Mouse (Mus musculus): ENCODE data around the gene Tmem26. TPM values are rescaled to one million over a fixed set of nuclear protein-coding genes. Genes with fewer than 3 reads are reported as not detected.

Gene Tmem26
- total RNA-seq, 2 experiments from 2014 or later: 0.18 to 0.40 TPM

DNA sequence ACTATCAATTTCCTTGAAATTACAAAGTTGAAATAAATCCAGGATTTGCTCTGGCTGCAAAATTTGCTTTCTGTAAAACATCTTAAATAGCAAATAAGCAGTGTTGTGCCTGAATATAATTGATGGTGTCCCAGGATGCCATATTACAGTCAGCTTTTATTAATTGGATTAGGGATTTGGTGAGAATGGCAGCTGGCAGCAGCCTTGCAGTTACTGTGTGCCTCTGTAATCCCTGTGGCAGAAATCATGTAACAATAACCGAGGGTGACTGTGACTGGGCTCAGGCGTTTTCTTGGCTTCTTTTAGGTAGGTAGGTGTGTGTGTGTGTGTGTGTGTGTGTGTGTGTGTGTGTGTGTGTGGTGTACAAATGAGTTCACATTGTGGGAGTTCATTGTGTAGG, 16.8 kb downstream of the Tmem26 start:
- no peak for DNase-seq (ENCODE audit: low spot score in 2 of 2)

DNA sequence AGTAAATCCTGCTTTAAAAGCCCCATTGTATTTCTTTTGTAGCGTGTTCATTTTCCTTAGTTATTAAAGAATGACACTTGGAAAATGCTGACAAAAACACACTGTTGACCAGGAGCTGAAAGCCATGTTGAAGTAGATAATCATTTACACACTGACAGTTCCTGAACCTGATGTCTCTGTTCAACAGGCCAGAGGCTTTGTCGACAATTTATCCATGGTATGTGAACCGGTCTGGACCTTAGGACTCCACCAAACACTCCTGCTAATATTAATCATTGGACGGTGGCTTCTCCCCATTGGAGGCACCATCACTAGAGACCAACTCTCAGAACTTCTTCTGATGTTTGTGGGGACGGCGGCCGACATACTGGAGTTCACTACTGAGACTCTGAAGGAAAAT, 27.5 kb downstream of the Tmem26 start:
- DNase-seq (ENCODE audit: low spot score in 2 of 2): no peak

DNA sequence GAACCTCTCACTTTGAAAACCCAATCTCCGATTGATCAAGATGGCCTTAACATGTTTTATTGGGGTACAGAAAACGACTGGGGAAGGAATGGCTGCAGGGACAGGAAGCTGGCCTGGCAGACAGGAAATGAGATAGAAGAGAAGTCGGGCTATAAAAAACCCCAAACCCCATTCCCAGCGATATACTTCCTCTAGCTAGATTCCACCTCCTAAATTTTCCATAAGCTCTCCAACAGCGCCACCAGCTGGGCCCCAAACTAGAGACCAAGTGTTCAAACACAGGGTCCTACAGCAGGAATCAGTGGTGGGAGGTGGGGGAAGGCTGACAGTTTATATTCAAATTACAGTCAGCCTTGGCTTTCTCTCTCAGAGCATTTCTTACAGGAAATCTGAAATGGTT, 35.8 kb downstream of the Tmem26 start:
- DNase-seq (ENCODE audit: low spot score in 2 of 2): peak in 1 of 2 experiments; percentile 17

DNA sequence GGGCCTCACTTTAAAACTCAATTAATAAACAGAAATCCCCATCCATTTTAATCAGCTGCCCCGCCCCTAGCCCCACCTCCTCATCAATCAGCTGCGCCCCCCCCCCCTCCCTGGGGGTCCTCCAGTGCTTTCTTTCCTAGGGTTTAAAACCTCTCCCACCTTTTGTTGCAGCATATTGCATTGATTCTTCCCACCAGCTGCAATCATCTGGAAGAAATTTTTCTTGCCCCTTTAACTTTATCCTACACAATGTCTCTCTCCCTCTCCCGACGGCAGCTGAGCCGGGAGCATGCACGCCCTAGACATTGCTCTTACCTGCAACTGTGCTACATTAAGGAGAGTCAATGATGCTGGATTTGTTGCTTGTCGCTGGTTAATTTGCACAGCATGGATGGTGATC, 36.3 kb downstream of the Tmem26 start:
- DNase-seq (ENCODE audit: low spot score in 2 of 2): no peak

DNA sequence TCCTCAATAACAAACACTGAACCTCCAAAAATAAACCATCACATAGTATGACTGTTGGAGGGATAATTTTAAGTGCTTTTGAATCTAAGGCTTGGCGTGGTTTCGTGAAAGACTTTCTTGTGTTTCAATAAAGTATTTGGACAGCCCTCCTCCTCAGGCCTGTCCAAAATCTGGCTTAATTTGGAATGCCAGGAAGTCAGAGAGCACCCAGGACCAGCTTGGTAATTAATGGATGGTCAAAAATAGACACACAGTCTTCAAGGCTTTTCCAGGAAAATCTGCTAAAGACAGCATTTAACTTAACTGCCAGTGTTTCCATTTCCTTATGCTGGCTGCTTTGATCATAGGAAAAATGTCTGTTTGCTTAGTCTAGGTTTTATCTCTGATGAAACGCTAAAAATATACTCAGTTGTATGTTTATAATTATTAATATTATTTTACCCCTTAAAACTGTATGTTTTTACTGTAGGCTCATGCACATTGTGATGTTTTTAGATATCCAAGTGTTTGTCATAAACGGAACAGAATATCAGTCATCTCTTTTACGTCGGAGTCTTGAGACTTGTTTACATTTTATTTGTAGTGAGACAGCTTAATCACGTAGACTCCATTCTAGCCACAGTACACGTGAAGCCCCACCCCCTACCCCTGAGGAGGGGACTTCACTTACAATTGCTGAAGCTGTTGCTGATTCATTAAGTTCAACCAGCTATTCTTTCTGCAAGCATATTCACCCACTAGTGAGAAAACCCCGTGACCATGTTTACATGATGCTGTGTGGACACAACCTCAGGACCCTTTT, 57.8 kb downstream of the Tmem26 start:
- no peak for DNase-seq (ENCODE audit: low spot score in 2 of 2)

DNA sequence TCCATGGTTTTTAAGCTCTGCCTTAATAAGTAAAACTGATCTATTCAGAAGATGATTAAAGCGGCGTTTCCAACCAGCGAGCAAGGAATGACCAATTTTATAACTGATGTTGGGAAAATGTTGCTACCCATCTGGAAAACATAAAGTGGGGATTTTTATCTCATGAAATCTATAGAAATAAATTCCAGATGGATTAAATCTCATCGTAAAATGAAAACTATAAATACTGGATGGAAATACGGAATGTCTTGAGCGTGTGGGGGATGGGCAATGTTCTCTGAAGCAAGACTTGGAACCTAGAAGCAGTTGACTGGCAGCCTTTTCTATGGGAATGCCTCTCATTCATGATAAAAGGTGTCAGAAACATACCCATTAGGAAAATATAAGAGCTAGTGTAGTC, 59.3 kb downstream of the Tmem26 start:
- DNase-seq (ENCODE audit: low spot score in 2 of 2): no peak

DNA sequence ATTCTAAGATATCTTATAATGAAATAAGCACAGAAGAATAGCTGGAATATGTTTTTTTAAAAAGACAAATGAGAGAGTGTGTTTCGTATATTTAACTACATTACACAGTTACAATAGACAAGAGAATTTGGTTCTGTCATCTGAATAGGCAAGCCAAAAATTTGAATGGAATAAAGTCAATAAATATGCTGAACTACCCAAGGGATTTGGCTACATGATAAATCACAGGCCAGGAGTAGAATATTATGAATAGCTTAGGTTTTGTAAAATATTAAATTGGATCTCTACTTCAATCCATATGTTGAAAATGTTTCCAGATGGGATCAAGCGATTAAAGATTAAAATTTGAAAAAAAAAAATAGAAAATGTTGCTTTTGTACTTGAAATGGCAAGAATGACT, 60.4 kb downstream of the Tmem26 start:
- no peak for DNase-seq (ENCODE audit: low spot score in 2 of 2)

DNA sequence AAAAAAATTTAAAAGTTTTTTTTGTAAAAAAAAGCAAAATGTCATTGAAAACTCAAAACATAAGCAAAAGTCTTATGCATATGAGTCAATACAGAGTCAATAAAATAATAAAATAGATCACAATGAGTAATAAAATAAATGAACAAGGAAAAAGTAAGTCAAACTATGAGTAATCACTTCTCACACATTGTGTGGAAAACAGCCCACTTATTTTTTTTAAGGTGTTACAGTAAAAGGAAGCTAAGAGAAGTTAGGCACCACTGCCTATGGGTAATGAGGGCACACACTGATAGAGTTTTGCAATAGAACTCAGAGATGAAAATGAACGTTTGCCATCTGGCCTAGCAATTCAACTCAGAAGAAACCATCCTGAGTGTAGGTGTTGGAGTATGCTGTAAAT, 61.0 kb downstream of the Tmem26 start:
- peak in 1 of 2 experiments; percentile 27 for DNase-seq (ENCODE audit: low spot score in 2 of 2)

DNA sequence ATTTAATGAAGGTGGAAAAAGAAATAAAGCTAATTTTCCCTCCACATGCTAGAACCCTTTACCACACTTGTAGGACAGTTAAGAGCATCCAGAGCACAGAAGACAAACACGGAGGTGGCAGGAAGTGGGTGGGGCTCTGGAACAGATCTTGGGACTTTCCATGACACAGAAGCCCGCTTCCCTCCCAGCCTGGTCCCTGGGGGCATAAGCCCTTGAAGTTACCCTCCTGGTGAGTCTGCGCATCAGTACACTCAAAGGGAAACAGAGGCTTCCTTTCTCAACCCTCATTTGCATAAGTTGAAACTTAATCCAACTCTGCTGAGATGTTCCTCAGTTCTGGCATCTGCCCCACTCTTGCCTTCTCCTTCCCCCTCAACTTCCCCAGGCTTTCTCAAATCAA, 72.0 kb downstream of the Tmem26 start:
- DNase-seq (ENCODE audit: low spot score in 2 of 2): no peak

DNA sequence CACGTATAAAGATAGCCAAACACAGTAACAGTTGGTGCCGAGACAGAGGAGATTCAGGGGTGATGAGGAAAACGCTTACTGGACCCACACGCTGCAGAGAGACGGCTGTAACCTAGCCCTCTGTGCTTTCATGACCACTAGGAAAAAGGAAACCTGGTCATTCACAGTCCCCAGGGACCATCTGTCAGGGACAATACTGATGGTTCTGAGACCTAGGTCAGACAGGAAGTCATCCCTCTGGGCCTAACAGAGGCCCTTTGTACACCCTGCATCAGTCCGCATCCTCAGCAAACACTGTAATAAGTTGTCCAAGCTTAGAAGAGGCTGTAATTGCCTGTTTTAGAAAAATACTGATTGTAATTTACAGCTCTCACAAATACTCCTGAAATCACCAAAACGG, 76.4 kb downstream of the Tmem26 start:
- no peak for DNase-seq (ENCODE audit: low spot score in 2 of 2)

DNA sequence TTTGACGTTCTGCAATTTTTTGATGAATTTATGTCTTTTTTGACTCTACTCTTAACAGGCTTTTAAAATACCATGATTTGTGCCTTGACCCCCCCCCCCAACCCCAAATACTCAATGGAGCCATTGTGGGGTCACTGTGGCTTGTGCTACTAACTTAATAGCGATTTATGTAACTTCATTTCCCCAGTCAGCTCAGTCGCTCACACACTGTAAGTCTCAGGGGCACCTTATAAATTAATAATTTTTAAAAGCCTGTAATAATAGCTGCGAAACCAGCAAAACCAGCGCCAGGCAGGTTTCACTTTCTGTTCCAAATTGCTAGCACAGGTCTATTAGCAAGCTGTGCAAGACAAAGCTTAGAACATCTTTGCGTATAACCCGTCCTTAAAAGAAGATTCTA, 76.9 kb downstream of the Tmem26 start:
- DNase-seq (ENCODE audit: low spot score in 2 of 2): no peak

DNA sequence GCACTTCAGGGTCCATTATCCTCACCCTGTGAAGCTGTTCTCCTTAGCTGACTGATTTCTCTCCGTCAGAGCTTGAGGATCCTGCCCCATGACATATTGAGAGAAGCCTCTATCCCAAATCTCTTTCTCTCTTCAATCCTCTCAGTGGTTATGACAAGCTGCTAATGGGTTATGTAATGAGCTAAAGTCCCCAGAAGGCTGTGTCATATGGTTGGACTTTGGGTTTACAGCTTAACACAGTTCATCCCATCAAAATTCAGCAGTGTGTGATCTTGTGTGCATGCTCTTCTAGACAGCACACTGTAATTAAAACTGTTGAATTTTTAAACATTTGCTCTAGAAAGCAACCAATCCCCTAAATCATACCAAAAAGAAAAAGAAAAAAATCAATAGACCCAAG, 82.9 kb downstream of the Tmem26 start:
- DNase-seq (ENCODE audit: low spot score in 2 of 2): peak in 1 of 2 experiments; percentile 56

DNA sequence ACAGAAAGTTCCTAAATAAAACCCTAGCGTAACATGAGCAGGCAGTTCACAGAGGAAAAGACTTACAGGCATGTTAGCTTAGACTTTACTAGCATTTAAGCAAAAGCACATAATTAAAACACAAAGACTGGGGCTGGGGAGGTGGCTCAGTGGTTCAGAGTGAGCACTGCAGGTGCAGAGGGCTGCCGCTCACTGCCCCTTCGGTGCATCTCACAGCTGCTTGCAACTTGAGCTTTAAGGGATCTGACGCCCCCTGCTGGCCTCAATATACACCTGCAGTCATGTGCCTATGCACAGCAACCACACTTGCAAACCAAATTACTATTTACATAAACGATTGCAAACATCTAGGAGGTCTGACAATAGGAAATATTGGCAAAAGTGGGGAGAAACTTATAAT, 87.5 kb downstream of the Tmem26 start:
- DNase-seq (ENCODE audit: low spot score in 2 of 2): no peak

DNA sequence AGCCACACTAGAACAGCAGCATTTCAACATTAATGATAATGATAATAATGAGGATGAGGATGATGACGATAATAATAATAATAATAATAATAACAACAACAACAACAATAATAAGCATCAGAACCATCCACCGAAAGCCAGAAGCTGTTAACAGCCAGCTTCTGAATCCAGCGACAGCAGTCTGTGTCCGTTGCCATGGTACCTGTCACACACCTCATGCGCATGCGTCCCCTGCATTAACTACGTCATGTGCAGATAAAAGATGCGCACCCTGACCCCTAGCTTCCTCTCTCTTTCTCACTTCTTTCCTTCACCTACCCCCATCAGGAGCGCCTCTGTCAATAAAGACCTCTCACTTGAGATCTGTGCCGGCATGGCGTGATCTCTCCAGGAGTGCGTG, 89.3 kb downstream of the Tmem26 start:
- DNase-seq (ENCODE audit: low spot score in 2 of 2): no peak

DNA sequence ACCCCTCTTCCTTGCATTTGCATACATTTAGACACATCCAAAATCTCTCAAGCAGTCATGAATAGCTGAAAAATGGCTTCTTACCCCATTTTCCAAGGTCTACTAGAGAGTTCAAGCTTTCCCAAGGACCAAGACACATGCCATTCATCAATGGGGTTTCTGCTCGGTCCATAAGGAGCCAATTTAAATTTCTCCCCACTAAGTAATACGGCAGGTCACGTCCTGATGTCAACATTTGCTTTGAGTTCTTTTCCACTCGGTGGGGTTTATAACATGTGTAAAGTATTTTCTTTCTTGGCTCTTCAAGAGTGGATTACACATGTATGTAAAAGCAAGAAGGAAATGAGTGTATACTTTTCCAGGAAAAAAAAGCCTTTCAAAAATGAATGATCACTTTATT, 93.8 kb downstream of the Tmem26 start:
- no peak for DNase-seq (ENCODE audit: low spot score in 2 of 2)

DNA sequence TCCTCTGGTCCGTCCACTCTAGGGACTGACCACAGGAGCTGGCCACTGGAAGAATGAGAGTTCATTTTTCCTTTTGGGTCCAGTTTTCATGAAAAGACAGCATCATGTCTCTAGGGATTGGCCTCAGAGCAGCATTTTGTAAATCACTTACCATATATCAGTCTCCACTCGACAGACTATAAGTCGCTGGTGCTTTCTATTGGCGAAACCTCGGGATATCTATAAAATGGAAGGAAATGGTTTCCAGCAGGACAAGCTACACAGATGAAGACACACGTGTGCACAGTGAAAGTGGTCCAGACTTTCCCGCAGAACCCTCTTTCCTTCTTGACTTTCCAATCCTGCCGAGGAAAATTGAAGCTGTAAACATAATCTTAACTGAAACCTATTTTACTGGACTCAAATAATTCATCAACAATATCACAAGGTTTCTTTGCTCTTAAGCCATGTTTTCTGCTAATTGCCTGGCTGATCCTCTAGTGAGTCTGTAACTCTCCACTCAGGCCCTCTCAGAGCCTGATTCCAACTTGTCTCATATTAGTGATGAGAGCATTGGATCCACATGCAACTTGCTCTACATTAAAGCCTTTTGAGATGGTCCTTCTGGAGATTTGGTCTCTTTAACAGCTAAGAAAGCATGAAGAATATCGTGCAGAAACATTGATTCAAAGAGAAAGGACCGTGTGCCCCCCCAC, 94.8 kb downstream of the Tmem26 start:
- DNase-seq (ENCODE audit: low spot score in 2 of 2): no peak

DNA sequence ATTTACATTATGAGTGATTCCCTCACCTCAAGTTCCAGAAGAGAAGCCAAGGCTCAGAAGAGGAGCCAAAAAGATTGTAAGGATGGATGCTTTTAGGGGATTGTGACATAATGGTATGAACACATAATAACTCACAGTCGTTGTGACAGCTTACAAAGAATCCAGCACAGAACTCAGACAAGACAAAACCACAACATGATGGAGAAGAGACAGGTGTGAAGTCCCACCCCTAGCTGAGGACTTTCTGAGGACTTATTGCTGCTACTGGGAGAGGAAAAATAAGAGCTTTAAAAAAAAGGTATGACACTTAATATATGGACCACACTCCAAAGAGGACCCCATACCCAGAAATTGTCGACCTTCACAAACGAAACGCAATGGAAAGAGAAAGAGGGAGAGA, 101.1 kb downstream of the Tmem26 start:
- DNase-seq (ENCODE audit: low spot score in 2 of 2): no peak

Other genes with a start within 250 kb of the Tmem26 start
- gene Cabcoco1, start 181.8 kb upstream of the Tmem26 start, total RNA-seq (2021): 1 to 10 TPM; 2.9 to 3.0 TPM